Mouse (Mus musculus) activated CD4-positive, CD25-positive, alpha-beta regulatory T cell, adult 4 months (primary cell): Measurements from ENCODE around the gene Cdc20. TPM values are rescaled to one million over a fixed set of nuclear protein-coding genes. Genes with fewer than 3 reads are reported as not detected.
A peak's percentile ranks its signal among the peaks of the same experiment; 100 is the strongest.

ENCODE experiments used
- ATAC-seq: one replicate; pipeline ENCODE4 v1.8.0; 2017
- polyA plus RNA-seq, 2 experiments: library from polyadenylated mRNA; unstranded; fragments of 100-300 nt; shearing (Covaris generic); gene quantifications; one replicate each; pipeline ENCODE4 v1.2.1; 2017

Cdc20 gene
- 10 to 100 TPM in 1 of 2 experiments, 1 to 10 TPM in 1; 9.4 to 15.3 TPM for polyA plus RNA-seq

- peak; percentile 99 for ATAC-seq
Measured at GRCm38 (mm10) chr4:118436820-118437603, at the start of gene Cdc20. Cdc20 (minus strand) TSS chr4:118437352.

- no peak for ATAC-seq
Measured at GRCm38 (mm10) chr4:118476773-118477530, 39.8 kb upstream of the Cdc20 start.

GRCm38 (mm10) chr4:118472687-118473086 is 35.5 kb upstream of the Cdc20 start:
- no peak for ATAC-seq

GRCm38 (mm10) chr4:118471281-118471680 is 34.1 kb upstream of the Cdc20 start:
- ATAC-seq: no peak

- no peak for ATAC-seq
Measured at GRCm38 (mm10) chr4:118465697-118466163, 28.6 kb upstream of the Cdc20 start.

- no peak for ATAC-seq
Measured at GRCm38 (mm10) chr4:118464956-118465355, 27.8 kb upstream of the Cdc20 start.

- no peak for ATAC-seq
Measured at GRCm38 (mm10) chr4:118457345-118457975, 20.3 kb upstream of the Cdc20 start, which contains the start of gene Mpl. Mpl (minus strand) TSS chr4:118457513.

- ATAC-seq: no peak
Measured at GRCm38 (mm10) chr4:118446415-118447153, 9.4 kb upstream of the Cdc20 start.

- ATAC-seq: no peak
Measured at GRCm38 (mm10) chr4:118445781-118446414, 8.7 kb upstream of the Cdc20 start.

GRCm38 (mm10) chr4:118445088-118445487 is 7.9 kb upstream of the Cdc20 start:
- ATAC-seq: no peak

GRCm38 (mm10) chr4:118437829-118438253 is 689 bp upstream of the Cdc20 start:
- peak; percentile 20 for ATAC-seq

GRCm38 (mm10) chr4:118432332-118432731 is 4.8 kb downstream of the Cdc20 start:
- ATAC-seq: no peak

GRCm38 (mm10) chr4:118429215-118429895 is 7.8 kb downstream of the Cdc20 start:
- ATAC-seq: no peak

- peak; percentile 9 for ATAC-seq
Measured at GRCm38 (mm10) chr4:118428531-118429214, 8.5 kb downstream of the Cdc20 start.

- ATAC-seq: peak; percentile 87
Measured at GRCm38 (mm10) chr4:118427768-118428451, 9.2 kb downstream of the Cdc20 start, which contains the start of gene Elovl1. Elovl1 (plus strand) TSS chr4:118428093.

- ATAC-seq: peak; percentile 3
Measured at GRCm38 (mm10) chr4:118427415-118427767, 9.8 kb downstream of the Cdc20 start.

- ATAC-seq: no peak
Measured at GRCm38 (mm10) chr4:118425374-118425773, 11.8 kb downstream of the Cdc20 start.

GRCm38 (mm10) chr4:118424541-118425160 is 12.5 kb downstream of the Cdc20 start:
- no peak for ATAC-seq

GRCm38 (mm10) chr4:118421384-118421783 is 15.8 kb downstream of the Cdc20 start:
- no peak for ATAC-seq
